Mouse (Mus musculus): ENCODE measurements around the gene Nmral1. TPM values are rescaled to one million over a fixed set of nuclear protein-coding genes. Genes with fewer than 3 reads are reported as not detected.

Gene Nmral1
- total and polyA plus RNA-seq, 3 experiments = 54.6 to 60.4 TPM; not detected in 1

DNA sequence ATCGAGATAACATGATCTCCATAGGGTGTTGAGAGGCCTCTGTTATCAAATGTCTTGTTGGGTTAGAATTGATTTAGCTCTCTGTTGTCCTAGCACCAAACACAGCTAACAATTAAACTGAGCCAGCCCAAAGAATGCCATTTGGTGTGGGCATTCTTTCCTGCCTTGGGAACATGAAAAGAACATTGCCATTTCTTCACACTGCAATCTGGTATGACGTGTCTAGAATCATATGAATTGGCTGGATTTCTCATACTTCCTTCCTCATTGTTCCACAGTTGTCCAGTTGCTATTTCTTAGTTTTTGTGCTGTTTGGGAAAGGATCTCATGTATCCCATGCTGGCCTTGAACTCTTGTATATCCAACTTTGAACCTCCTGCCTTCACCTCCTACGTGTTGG, 34.9 kb upstream of the Nmral1 start:
- no peak for TF ChIP-seq BHLHE40 (IDR thresholded peaks at IDR 0.05; ENCODE audit: borderline replicate concordance, low read depth, low read length)
- no peak for TF ChIP-seq USF1 (IDR thresholded peaks at IDR 0.05; ENCODE audit: low read depth, low read length)
- no peak for TF ChIP-seq CHD1 (IDR thresholded peaks at IDR 0.05; ENCODE audit: low read depth, low read length)
- TF ChIP-seq SMC3 (IDR thresholded peaks at IDR 0.05; ENCODE audit: low read depth, low read length) = no peak
- TF ChIP-seq JUND (IDR thresholded peaks at IDR 0.05; ENCODE audit: low read depth, low read length) = no peak
- TF ChIP-seq GABPA (IDR thresholded peaks at IDR 0.05; ENCODE audit: low read depth, low read length) = no peak
- no peak for TF ChIP-seq CTCF (IDR thresholded peaks at IDR 0.05 in 2 of 3, conservative IDR thresholded peaks at IDR 0.05 in 1 of 3; ENCODE audit: control insufficient read depth in 1 of 3, insufficient read depth in 1 of 3, low read depth in 2 of 3, low read length in 3 of 3, poor library complexity in 1 of 3, severe bottlenecking in 1 of 3)
- TF ChIP-seq TBP (IDR thresholded peaks at IDR 0.05; ENCODE audit: low read depth, low read length) = no peak
- TF ChIP-seq MAZ (IDR thresholded peaks at IDR 0.05; ENCODE audit: low read depth, low read length) = no peak
- no peak for TF ChIP-seq RAD21 (IDR thresholded peaks at IDR 0.05; ENCODE audit: low read depth, low read length)
- no peak for TF ChIP-seq POLR2A (IDR thresholded peaks at IDR 0.05; ENCODE audit: control insufficient read depth in 1 of 2, insufficient read depth in 1 of 2, low read depth in 1 of 2, low read length in 2 of 2, poor library complexity in 1 of 2)
- TF ChIP-seq TAL1 (IDR thresholded peaks at IDR 0.05; ENCODE audit: low read length) = no peak
- TF ChIP-seq POLR2AphosphoS5 (IDR thresholded peaks at IDR 0.05; ENCODE audit: borderline replicate concordance, low read depth, low read length) = no peak
- TF ChIP-seq MYB (IDR thresholded peaks at IDR 0.05; ENCODE audit: low read depth, low read length) = no peak
- TF ChIP-seq HCFC1 (IDR thresholded peaks at IDR 0.05; ENCODE audit: low read depth, low read length) = no peak
- Histone ChIP-seq H3K9ac (ENCODE audit: control insufficient read depth, low read depth, low read length, poor library complexity, severe bottlenecking) (no peak overlapping the region), H3K27ac (ENCODE audit: control insufficient read depth, low read depth, low read length) (no peak overlapping the region), H3K4me3 (ENCODE audit: control insufficient read depth in 1 of 2, insufficient read depth in 1 of 2, low read depth in 2 of 2, low read length in 2 of 2) (no peak overlapping the region), H3K79me2 (ENCODE audit: control insufficient read depth, insufficient read depth, low read length, poor library complexity) (peaks cover 1% of the 10 kb centered on the region; the same call in 1 of the 2 replicates), H3K36me3 (ENCODE audit: control insufficient read depth in 1 of 2, insufficient read depth in 2 of 2, low read length in 2 of 2) (no peaks in the 10 kb centered on the region), H3K9me3 (replicated peaks; ENCODE audit: insufficient read depth, low read length) (no peaks in the 10 kb centered on the region), H3K27me3 (ENCODE audit: control insufficient read depth in 1 of 2, insufficient read depth in 2 of 2, low read length in 2 of 2) (no peaks in the 10 kb centered on the region), H3K4me1 (ENCODE audit: control insufficient read depth in 1 of 2, insufficient read depth in 2 of 2, low read length in 2 of 2) (no peaks in the 10 kb centered on the region)
- no peak for DNase-seq (ENCODE audit: low read depth, low spot score)

DNA sequence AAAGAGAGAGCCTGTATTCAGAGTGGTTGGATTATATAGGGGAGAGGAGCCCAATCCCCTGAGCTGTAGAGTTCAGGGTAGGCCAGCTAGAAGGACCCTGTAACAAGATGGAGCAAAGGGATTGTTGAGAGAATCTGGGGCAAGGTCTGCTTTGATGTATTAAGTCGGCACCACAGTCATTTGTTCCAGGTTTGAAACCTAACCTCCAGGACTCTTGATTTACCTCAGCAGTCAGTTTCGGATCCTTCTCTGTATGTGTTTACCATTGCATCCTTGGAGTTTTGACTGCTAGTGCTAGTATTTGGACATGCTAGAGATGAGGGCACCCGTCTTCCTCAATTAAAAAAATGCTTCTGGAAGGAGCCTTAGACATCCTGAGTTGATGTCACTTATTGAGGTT, 33.0 kb upstream of the Nmral1 start:
- no peaks in the 10 kb centered on the region for H3K36me3 ChIP-seq (ENCODE audit: control insufficient read depth in 1 of 2, insufficient read depth in 2 of 2, low read length in 2 of 2)
- TF ChIP-seq TBP (IDR thresholded peaks at IDR 0.05; ENCODE audit: low read depth, low read length) = no peak
- no peak for TF ChIP-seq KAT2A (conservative IDR thresholded peaks at IDR 0.05; ENCODE audit: low read depth, low read length)
- no peak for TF ChIP-seq EP300 (IDR thresholded peaks at IDR 0.05; ENCODE audit: low read depth in 1 of 2, low read length in 2 of 2)
- TF ChIP-seq ZC3H11A (IDR thresholded peaks at IDR 0.05; ENCODE audit: low read depth, low read length) = no peak
- TF ChIP-seq TCF12 (IDR thresholded peaks at IDR 0.05; ENCODE audit: low read depth, low read length) = no peak
- no peak for TF ChIP-seq SMC3 (IDR thresholded peaks at IDR 0.05; ENCODE audit: low read depth, low read length)
- TF ChIP-seq UBTF (IDR thresholded peaks at IDR 0.05; ENCODE audit: borderline replicate concordance, insufficient read depth, low read depth, low read length) = no peak
- TF ChIP-seq POLR2A (IDR thresholded peaks at IDR 0.05; ENCODE audit: control insufficient read depth in 1 of 2, insufficient read depth in 1 of 2, low read depth in 1 of 2, low read length in 2 of 2, poor library complexity in 1 of 2) = no peak
- TF ChIP-seq POLR2AphosphoS5 (IDR thresholded peaks at IDR 0.05; ENCODE audit: borderline replicate concordance, low read depth, low read length) = no peak
- no peak for TF ChIP-seq SIN3A (IDR thresholded peaks at IDR 0.05; ENCODE audit: low read length)
- no peak for TF ChIP-seq E2F4 (IDR thresholded peaks at IDR 0.05; ENCODE audit: borderline replicate concordance, low read depth, low read length)
- no peak for TF ChIP-seq MXI1 (IDR thresholded peaks at IDR 0.05; ENCODE audit: low read depth, low read length)
- H3K4me3 ChIP-seq (ENCODE audit: control insufficient read depth in 1 of 2, insufficient read depth in 1 of 2, low read depth in 2 of 2, low read length in 2 of 2) = no peak overlapping the region
- no peaks in the 10 kb centered on the region for H3K9me3 ChIP-seq (replicated peaks; ENCODE audit: insufficient read depth, low read length)
- H3K27ac ChIP-seq (ENCODE audit: control insufficient read depth, low read depth, low read length) = no peak overlapping the region
- no peak for DNase-seq (ENCODE audit: low read depth, low spot score)
- no peak overlapping the region for H3K9ac ChIP-seq (ENCODE audit: control insufficient read depth, low read depth, low read length, poor library complexity, severe bottlenecking)
- no peaks in the 10 kb centered on the region; the same call in 1 of the 2 replicates for H3K79me2 ChIP-seq (ENCODE audit: control insufficient read depth, insufficient read depth, low read length, poor library complexity)
- H3K4me1 ChIP-seq (ENCODE audit: control insufficient read depth in 1 of 2, insufficient read depth in 2 of 2, low read length in 2 of 2) = no peaks in the 10 kb centered on the region
- no peaks in the 10 kb centered on the region for H3K27me3 ChIP-seq (ENCODE audit: control insufficient read depth in 1 of 2, insufficient read depth in 2 of 2, low read length in 2 of 2)
